Mouse (Mus musculus): ENCODE results near the gene Nrp1. TPM values are rescaled to one million over a fixed set of nuclear protein-coding genes. Genes with fewer than 3 reads are reported as not detected.

Nrp1 gene
- polyA plus RNA-seq, 1 experiment from 2014 or later: 75.1 TPM

DNA sequence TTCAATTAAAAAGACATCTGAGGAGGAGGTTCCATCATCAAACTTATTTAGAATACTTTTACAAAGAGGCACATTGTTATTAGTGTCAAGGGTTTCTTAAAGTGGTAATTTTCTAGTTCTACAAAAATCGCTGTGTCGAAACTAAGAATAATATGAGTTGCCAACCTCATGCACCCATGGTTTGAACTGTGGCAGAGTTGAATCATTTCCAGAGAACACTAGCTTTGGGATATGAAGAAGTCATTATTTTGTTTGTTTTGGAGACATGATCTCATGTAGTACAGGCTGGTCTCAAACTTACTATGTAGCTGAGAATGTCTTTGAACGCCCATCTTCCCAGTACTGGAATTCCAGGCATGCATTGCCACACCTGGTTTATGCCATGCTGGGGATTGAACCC is 68.7 kb downstream of the Nrp1 start:
- no peak overlapping the region for H3K9ac ChIP-seq
- no peak overlapping the region for H3K27ac ChIP-seq (replicated peaks)
- no peaks in the 10 kb centered on the region for H3K27me3 ChIP-seq
- peaks cover 16% of the 10 kb centered on the region for H3K36me3 ChIP-seq
- no peaks in the 10 kb centered on the region for H3K4me1 ChIP-seq (replicated peaks)
- no peaks in the 10 kb centered on the region for H3K9me3 ChIP-seq
- no peak overlapping the region for H3K4me2 ChIP-seq
- 94% methylated on average over 3 of the region's 3 CpGs for WGBS
- H3K4me3 ChIP-seq: no peak overlapping the region
- ATAC-seq (ENCODE audit: low FRiP score, low read depth): no peak

- Histone ChIP-seq H3K4me1 (replicated peaks) (no peaks in the 10 kb centered on the region), H3K4me3 (no peak overlapping the region), H3K36me3 (peaks cover 30% of the 10 kb centered on the region), H3K27me3 (no peaks in the 10 kb centered on the region), H3K9me3 (no peaks in the 10 kb centered on the region), H3K4me2 (no peak overlapping the region), H3K27ac (replicated peaks) (no peak overlapping the region), H3K9ac (no peak overlapping the region)
- ATAC-seq (ENCODE audit: low FRiP score, low read depth): no peak
- WGBS: 68% methylated on average over 1 of the region's 1 CpGs
These were observed 70.6 kb downstream of the Nrp1 start for GRCm38 (mm10) chr8:128428971-128429370.

GRCm38 (mm10) chr8:128431082-128431481 is 72.7 kb downstream of the Nrp1 start:
- H3K9ac ChIP-seq: no peak overlapping the region
- H3K27ac ChIP-seq (replicated peaks): no peak overlapping the region
- no peak overlapping the region for H3K4me2 ChIP-seq
- no peak for ATAC-seq (ENCODE audit: low FRiP score, low read depth)
- H3K4me3 ChIP-seq: no peak overlapping the region
- H3K4me1 ChIP-seq (replicated peaks): no peaks in the 10 kb centered on the region
- H3K9me3 ChIP-seq: no peaks in the 10 kb centered on the region
- WGBS: 77% methylated on average over 1 of the region's 1 CpGs
- H3K36me3 ChIP-seq: peaks cover 43% of the 10 kb centered on the region
- H3K27me3 ChIP-seq: no peaks in the 10 kb centered on the region

DNA sequence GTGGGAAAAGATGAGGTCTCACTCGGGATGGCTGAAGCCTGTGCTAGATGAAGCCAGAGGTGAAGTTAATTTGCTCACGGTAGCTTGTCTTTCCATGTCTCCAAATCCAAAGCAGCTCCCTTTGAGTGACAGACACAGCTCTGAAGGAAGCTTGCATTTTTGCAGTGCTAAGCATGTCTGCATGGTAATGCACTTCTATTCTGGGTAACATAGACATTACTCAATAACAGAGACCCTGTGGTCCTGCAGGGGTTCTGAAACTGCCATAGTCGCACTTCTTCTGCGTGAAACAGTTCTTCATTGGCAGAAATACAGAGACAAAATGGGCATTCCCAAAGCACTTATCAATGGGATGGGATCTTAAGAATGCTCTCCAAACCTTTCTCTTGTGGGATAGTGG is 77.3 kb downstream of the Nrp1 start:
- H3K36me3 ChIP-seq: peaks cover 39% of the 10 kb centered on the region

GRCm38 (mm10) chr8:128437156-128437825 is 78.9 kb downstream of the Nrp1 start:
- 68% methylated on average over 12 of the region's 12 CpGs for WGBS
- no peaks in the 10 kb centered on the region for H3K9me3 ChIP-seq
- no peak overlapping the region for H3K9ac ChIP-seq
- H3K4me3 ChIP-seq: no peak overlapping the region
- no peak overlapping the region for H3K4me2 ChIP-seq
- H3K27ac ChIP-seq (replicated peaks): peak overlapping the region; percentile 9
- H3K4me1 ChIP-seq (replicated peaks): peaks cover 4% of the 10 kb centered on the region
- no peak for ATAC-seq (ENCODE audit: low FRiP score, low read depth)
- no peaks in the 10 kb centered on the region for H3K27me3 ChIP-seq
- H3K36me3 ChIP-seq: peaks cover 29% of the 10 kb centered on the region

More for the DNA sequence above, 77.3 kb downstream of the Nrp1 start:
- H3K4me3 ChIP-seq: no peak overlapping the region
- peaks cover 4% of the 10 kb centered on the region for H3K4me1 ChIP-seq (replicated peaks)
- no peak overlapping the region for H3K9ac ChIP-seq
- H3K9me3 ChIP-seq: no peaks in the 10 kb centered on the region
- no peak overlapping the region for H3K27ac ChIP-seq (replicated peaks)
- no peak for ATAC-seq (ENCODE audit: low FRiP score, low read depth)
- WGBS: 83% methylated on average over 4 of the region's 4 CpGs
- no peak overlapping the region for H3K4me2 ChIP-seq
- no peaks in the 10 kb centered on the region for H3K27me3 ChIP-seq

- Histone ChIP-seq H3K4me2 (no peak overlapping the region), H3K4me3 (no peak overlapping the region), H3K4me1 (replicated peaks) (peaks cover 12% of the 10 kb centered on the region), H3K9ac (no peak overlapping the region), H3K27ac (replicated peaks) (no peak overlapping the region), H3K36me3 (no peaks in the 10 kb centered on the region), H3K9me3 (no peaks in the 10 kb centered on the region), H3K27me3 (no peaks in the 10 kb centered on the region)
- no peak for ATAC-seq (ENCODE audit: low FRiP score, low read depth)
- 76% methylated on average over 1 of the region's 1 CpGs for WGBS
These were observed 83.0 kb downstream of the Nrp1 start for GRCm38 (mm10) chr8:128441407-128441806.

DNA sequence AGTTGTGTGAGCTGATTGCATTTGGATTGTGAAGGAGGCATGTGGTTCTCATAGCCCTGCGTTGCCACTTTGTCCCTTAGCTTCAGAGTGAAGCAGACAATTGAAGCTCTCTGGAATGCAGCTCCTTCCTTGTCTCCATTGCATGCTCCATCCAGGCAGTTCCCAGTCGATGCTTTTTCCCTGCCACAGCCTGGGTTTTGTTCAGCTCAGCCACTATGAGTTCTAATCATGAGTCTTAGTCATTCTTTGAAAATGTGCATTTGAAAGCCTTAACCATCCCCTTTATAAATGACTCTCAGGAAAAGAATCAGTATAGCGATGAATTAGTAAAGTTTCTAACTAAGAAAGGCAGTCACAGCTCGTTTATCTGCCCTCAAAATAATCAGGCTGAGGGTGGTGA is 87.2 kb downstream of the Nrp1 start:
- H3K9me3 ChIP-seq: no peaks in the 10 kb centered on the region
- H3K27me3 ChIP-seq: no peaks in the 10 kb centered on the region
- peaks cover 13% of the 10 kb centered on the region for H3K4me1 ChIP-seq (replicated peaks)
- H3K27ac ChIP-seq (replicated peaks): 0 out of 2 replicates have a peak overlapping the region, but pooled peaks have one; percentile 1
- H3K36me3 ChIP-seq: no peaks in the 10 kb centered on the region
- H3K4me3 ChIP-seq: no peak overlapping the region
- 22% methylated on average over 4 of the region's 4 CpGs for WGBS
- no peak overlapping the region for H3K4me2 ChIP-seq
- no peak overlapping the region for H3K9ac ChIP-seq
- ATAC-seq (ENCODE audit: low FRiP score, low read depth): no peak

GRCm38 (mm10) chr8:128446636-128447035 is 88.2 kb downstream of the Nrp1 start:
- Histone ChIP-seq H3K4me3 (no peak overlapping the region), H3K27me3 (no peaks in the 10 kb centered on the region), H3K27ac (replicated peaks) (no peak overlapping the region), H3K9me3 (no peaks in the 10 kb centered on the region), H3K4me2 (no peak overlapping the region), H3K36me3 (no peaks in the 10 kb centered on the region), H3K9ac (no peak overlapping the region), H3K4me1 (replicated peaks) (peaks cover 17% of the 10 kb centered on the region)
- 89% methylated on average over 3 of the region's 3 CpGs for WGBS
- ATAC-seq (ENCODE audit: low FRiP score, low read depth): no peak

DNA sequence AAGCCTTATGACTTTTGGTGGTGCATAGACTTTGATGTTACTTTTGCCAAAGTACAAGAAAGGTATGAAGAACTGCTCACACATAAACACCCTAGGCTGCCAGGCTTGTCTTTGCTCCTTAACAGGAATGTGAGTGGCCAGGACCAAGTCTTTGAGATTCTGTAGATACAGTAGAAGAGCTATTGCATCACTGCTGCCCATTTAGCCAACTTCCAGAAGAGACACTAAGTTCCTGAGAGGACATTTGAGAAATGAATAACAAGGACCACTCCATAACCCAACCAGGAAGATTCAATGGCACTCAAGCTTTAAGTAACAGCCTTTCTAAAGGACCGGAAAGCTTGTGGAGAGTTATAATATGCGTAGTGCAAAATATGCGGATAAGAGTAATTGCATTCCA is 88.9 kb downstream of the Nrp1 start:
- Histone ChIP-seq H3K27me3 (no peaks in the 10 kb centered on the region), H3K9ac (no peak overlapping the region), H3K4me3 (no peak overlapping the region), H3K4me1 (replicated peaks) (peaks cover 17% of the 10 kb centered on the region), H3K27ac (replicated peaks) (no peak overlapping the region), H3K9me3 (no peaks in the 10 kb centered on the region), H3K4me2 (no peak overlapping the region), H3K36me3 (no peaks in the 10 kb centered on the region)
- WGBS: 97% methylated on average over 3 of the region's 3 CpGs
- no peak for ATAC-seq (ENCODE audit: low FRiP score, low read depth)

DNA sequence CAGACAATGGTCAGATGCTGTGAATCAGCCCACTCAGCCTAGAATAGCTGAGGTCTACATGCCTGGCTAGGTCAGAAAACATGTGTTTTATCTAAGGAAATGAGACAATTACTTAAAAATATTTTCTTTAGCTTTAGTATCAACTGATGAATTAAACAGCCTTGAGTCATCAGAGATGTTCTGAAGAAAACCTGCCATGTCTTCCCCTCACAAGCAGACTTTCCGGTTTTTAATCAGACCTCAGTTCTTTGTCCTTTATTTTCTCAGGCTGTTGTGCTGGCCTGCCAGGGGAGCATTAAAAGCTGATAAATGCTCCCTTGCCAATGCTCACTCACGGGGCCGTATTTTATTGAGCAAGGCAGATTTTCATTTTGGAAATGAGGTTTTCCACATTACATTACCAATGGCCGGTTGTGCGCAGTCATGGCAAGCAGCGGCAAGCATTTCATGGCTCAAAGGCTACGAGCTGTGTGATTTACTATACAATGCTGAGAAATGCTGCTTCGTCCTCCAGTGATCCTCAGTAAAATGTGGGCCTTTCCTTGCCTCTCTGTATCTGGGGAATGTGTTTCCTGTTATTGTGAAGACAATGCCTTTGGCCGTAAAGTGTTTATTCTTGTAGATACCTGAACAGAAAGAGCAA is 92.1 kb downstream of the Nrp1 start:
- Histone ChIP-seq H3K4me1 (replicated peaks) (peaks cover 12% of the 10 kb centered on the region), H3K4me2 (no peak overlapping the region), H3K36me3 (no peaks in the 10 kb centered on the region), H3K27me3 (no peaks in the 10 kb centered on the region), H3K27ac (replicated peaks) (peak overlapping the region; percentile 68), H3K9ac (no peak overlapping the region), H3K9me3 (no peaks in the 10 kb centered on the region), H3K4me3 (no peak overlapping the region)
- WGBS: 39% methylated on average over 9 of the region's 9 CpGs
- peak; percentile 49; the same call in 1 of the 2 replicates for ATAC-seq (ENCODE audit: low FRiP score, low read depth)

- no peaks in the 10 kb centered on the region for H3K9me3 ChIP-seq
- no peak for ATAC-seq (ENCODE audit: low FRiP score, low read depth)
- H3K36me3 ChIP-seq: no peaks in the 10 kb centered on the region
- 43% methylated on average over 1 of the region's 1 CpGs for WGBS
- H3K9ac ChIP-seq: no peak overlapping the region
- peak overlapping the region; percentile 68 for H3K27ac ChIP-seq (replicated peaks)
- H3K27me3 ChIP-seq: no peaks in the 10 kb centered on the region
- no peak overlapping the region for H3K4me2 ChIP-seq
- H3K4me3 ChIP-seq: no peak overlapping the region
- H3K4me1 ChIP-seq (replicated peaks): peaks cover 9% of the 10 kb centered on the region
These were observed 92.7 kb downstream of the Nrp1 start for GRCm38 (mm10) chr8:128451121-128451520.

DNA sequence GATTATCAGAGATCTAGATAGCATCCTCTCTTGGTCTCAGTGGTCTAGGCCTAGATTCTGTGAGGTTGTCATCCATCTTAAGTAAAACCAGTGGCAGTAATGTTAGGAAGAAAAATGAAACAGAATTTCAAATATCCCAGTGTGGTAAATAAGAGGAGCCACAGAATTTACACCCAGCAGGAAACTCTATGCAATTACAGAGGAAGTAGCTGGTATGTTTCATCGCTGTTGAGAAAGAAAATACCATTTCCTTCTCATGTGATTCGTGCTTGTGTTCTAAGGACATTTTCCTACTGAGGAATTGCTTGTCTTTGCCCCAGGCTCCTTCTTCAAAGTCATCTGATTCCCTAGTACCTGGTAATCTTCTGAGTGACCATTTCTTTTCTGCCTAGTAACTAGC is 95.1 kb downstream of the Nrp1 start:
- no peak overlapping the region for H3K27ac ChIP-seq (replicated peaks)

More for the DNA sequence above, 95.1 kb downstream of the Nrp1 start:
- WGBS: 64% methylated on average over 2 of the region's 2 CpGs
- no peak overlapping the region for H3K9ac ChIP-seq
- H3K4me1 ChIP-seq (replicated peaks): peaks cover 13% of the 10 kb centered on the region
- no peaks in the 10 kb centered on the region for H3K27me3 ChIP-seq
- no peak overlapping the region for H3K4me3 ChIP-seq
- H3K9me3 ChIP-seq: no peaks in the 10 kb centered on the region
- H3K36me3 ChIP-seq: peaks cover 2% of the 10 kb centered on the region; the same call in 1 of the 2 replicates
- no peak for ATAC-seq (ENCODE audit: low FRiP score, low read depth)
- H3K4me2 ChIP-seq: no peak overlapping the region

All from hindbrain, embryonic 15.5 days (tissue).